Mouse (Mus musculus) stomach, embryonic 14.5 days (tissue): Measurements from ENCODE around the gene Tab2. TPM values are rescaled to one million over a fixed set of nuclear protein-coding genes. Genes with fewer than 3 reads are reported as not detected.
"Not testable (repeated sequence)": the region's sequence is repeated elsewhere in the genome, so short reads cannot be mapped to it uniquely, and the experiment has no call there.

Experiments used
- ATAC-seq: fragments of 200-750 bp; cut with Nextera tagmentation; 2 replicates; pipeline ENCODE4 v1.8.0; 2017; ENCODE audit warnings: low read depth, moderate TSS enrichment; ENCODE audit not compliant: insufficient number of reproducible peaks, insufficient read depth, low FRiP score
- H3K27ac ChIP-seq: fragments of 300-500 bp; sonication (generic); 2 replicates; pipeline ENCODE4 v1.5.1; 2014; ENCODE audit warnings: mild to moderate bottlenecking, low read length, moderate library complexity, mixed read lengths
- H3K27me3 ChIP-seq: fragments of 300-500 bp; sonication (generic); 2 replicates; pipeline ENCODE4 v1.6.1; 2014; ENCODE audit warnings: low read length, control low read depth, mixed read lengths; ENCODE audit not compliant: control insufficient read depth, insufficient read depth
- H3K36me3 ChIP-seq: fragments of 300-500 bp; sonication (generic); 2 replicates; pipeline ENCODE4 v1.6.1; 2014; ENCODE audit warnings: mild to moderate bottlenecking, control low read depth, low read length, moderate library complexity, mixed read lengths; ENCODE audit not compliant: control insufficient read depth, insufficient read depth
- H3K4me1 ChIP-seq: fragments of 300-500 bp; sonication (generic); 2 replicates; pipeline ENCODE4 v1.6.1; 2014; ENCODE audit warnings: low read length, control low read depth, mixed read lengths; ENCODE audit not compliant: control insufficient read depth, insufficient read depth
- H3K4me2 ChIP-seq: fragments of 300-500 bp; sonication (generic); replicated peaks from 2 replicates; pipeline ENCODE4 v1.6.1; 2014; ENCODE audit warnings: low read depth, low read length, control low read depth
- H3K4me3 ChIP-seq: fragments of 300-500 bp; sonication (generic); 2 replicates; pipeline ENCODE4 v1.5.1; 2014; ENCODE audit warnings: low read depth, low read length, control low read depth
- H3K9ac ChIP-seq: fragments of 300-500 bp; sonication (generic); replicated peaks from 2 replicates; pipeline ENCODE4 v1.6.1; 2014; ENCODE audit warnings: low read depth, mild to moderate bottlenecking, control low read depth, low read length, moderate library complexity, mixed read lengths
- H3K9me3 ChIP-seq: fragments of 300-500 bp; sonication (generic); 2 replicates; pipeline ENCODE4 v1.6.1; 2016; ENCODE audit warnings: low read depth, low read length, control low read depth; ENCODE audit not compliant: control insufficient read depth
- WGBS: fragments of 180-500 bp; shearing (Covaris S2); extraction: QIAGEN DNeasy Blood & Tissue Kit; methylation state at CpG from one replicate; pipeline ENCODE4 v1.1.7; 2014; 5-methylcytosine and 5-hydroxymethylcytosine counted together
- polyA plus RNA-seq: library from polyadenylated mRNA; unstranded; fragments of >200 nt; fragmentation: Nextera tagmentation; extraction: Ambion mirVana; gene quantifications from 2 replicates; pipeline ENCODE4 v1.2.1, GENCODE M21; 2014

Tab2 gene
- polyA plus RNA-seq, 1 experiment from 2014 or later = 34.4 TPM

GRCm38 (mm10) chr10:7880283-7880682 lies 75.7 kb downstream of the Tab2 start:
- not testable (repeated sequence) for H3K4me2 ChIP-seq, H3K27me3 ChIP-seq, H3K36me3 ChIP-seq, H3K9me3 ChIP-seq, H3K4me3 ChIP-seq, H3K4me1 ChIP-seq, H3K9ac ChIP-seq, ATAC-seq, H3K27ac ChIP-seq
- WGBS = 91% methylated on average over 3 of the region's 3 CpGs

- no peak overlapping the region for H3K4me3 ChIP-seq
- H3K4me2 ChIP-seq = no peak overlapping the region
- no peaks in the 10 kb centered on the region for H3K36me3 ChIP-seq
- no peaks in the 10 kb centered on the region for H3K9me3 ChIP-seq
- WGBS = 80% methylated on average over 7 of the region's 7 CpGs
- no peak for ATAC-seq
- no peaks in the 10 kb centered on the region for H3K4me1 ChIP-seq
- no peak overlapping the region for H3K9ac ChIP-seq
- no peak overlapping the region for H3K27ac ChIP-seq
- no peaks in the 10 kb centered on the region for H3K27me3 ChIP-seq
Observed at GRCm38 (mm10) chr10:7874194-7874593, 81.8 kb downstream of the Tab2 start.

GRCm38 (mm10) chr10:7871381-7872020 lies 84.5 kb downstream of the Tab2 start:
- Histone ChIP-seq H3K4me2 (no peak overlapping the region), H3K36me3 (no peaks in the 10 kb centered on the region), H3K9me3 (no peaks in the 10 kb centered on the region), H3K27ac (no peak overlapping the region), H3K4me3 (no peak overlapping the region), H3K4me1 (peaks cover 8% of the 10 kb centered on the region; the same call in 1 of the 2 replicates), H3K27me3 (peaks cover 4% of the 10 kb centered on the region; the same call in 1 of the 2 replicates), H3K9ac (no peak overlapping the region)
- 86% methylated on average over 5 of the region's 5 CpGs for WGBS
- no peak for ATAC-seq

GRCm38 (mm10) chr10:7870571-7871315 lies 85.3 kb downstream of the Tab2 start:
- WGBS = 65% methylated on average over 11 of the region's 11 CpGs
- H3K9ac ChIP-seq = no peak overlapping the region
- ATAC-seq = no peak

GRCm38 (mm10) chr10:7869746-7870145 lies 86.3 kb downstream of the Tab2 start:
- H3K27ac ChIP-seq = no peak overlapping the region
- 69% methylated on average over 8 of the region's 8 CpGs for WGBS
- peaks cover 5% of the 10 kb centered on the region; the same call in 1 of the 2 replicates for H3K27me3 ChIP-seq
- H3K36me3 ChIP-seq = no peaks in the 10 kb centered on the region
- H3K9me3 ChIP-seq = no peaks in the 10 kb centered on the region
- no peak overlapping the region for H3K4me3 ChIP-seq
- H3K4me1 ChIP-seq = peaks cover 8% of the 10 kb centered on the region; the same call in 1 of the 2 replicates
- ATAC-seq = no peak
- H3K4me2 ChIP-seq = no peak overlapping the region
- H3K9ac ChIP-seq = no peak overlapping the region

More at GRCm38 (mm10) chr10:7870571-7871315, 85.3 kb downstream of the Tab2 start:
- no peak overlapping the region for H3K4me2 ChIP-seq
- H3K27me3 ChIP-seq = peaks cover 5% of the 10 kb centered on the region; the same call in 1 of the 2 replicates
- H3K9me3 ChIP-seq = no peaks in the 10 kb centered on the region
- no peaks in the 10 kb centered on the region for H3K36me3 ChIP-seq
- H3K4me3 ChIP-seq = no peak overlapping the region
- no peak overlapping the region for H3K27ac ChIP-seq
- peaks cover 8% of the 10 kb centered on the region; the same call in 1 of the 2 replicates for H3K4me1 ChIP-seq

- H3K27me3 ChIP-seq = peaks cover 5% of the 10 kb centered on the region; the same call in 1 of the 2 replicates
- H3K4me2 ChIP-seq = peak overlapping the region; percentile 45
- H3K4me3 ChIP-seq = peak overlapping the region; percentile 27
- 21% methylated on average over 19 of the region's 21 CpGs for WGBS
- ATAC-seq = no peak
- H3K9me3 ChIP-seq = no peaks in the 10 kb centered on the region
- 0 out of 2 replicates have a peak overlapping the region, but pooled peaks have one; percentile 14 for H3K9ac ChIP-seq
- peaks cover 8% of the 10 kb centered on the region; the same call in 1 of the 2 replicates for H3K4me1 ChIP-seq
- no peaks in the 10 kb centered on the region for H3K36me3 ChIP-seq
- no peak overlapping the region for H3K27ac ChIP-seq
Observed at GRCm38 (mm10) chr10:7867666-7868030, 88.4 kb downstream of the Tab2 start.

GRCm38 (mm10) chr10:7866762-7867665 lies 89.0 kb downstream of the Tab2 start:
- WGBS = 19% methylated on average over 49 of the region's 50 CpGs
- 0 out of 2 replicates have a peak overlapping the region, but pooled peaks have one; percentile 14 for H3K9ac ChIP-seq

GRCm38 (mm10) chr10:7864806-7865205 lies 91.2 kb downstream of the Tab2 start:
- Histone ChIP-seq H3K27me3 (peaks cover 5% of the 10 kb centered on the region; the same call in 1 of the 2 replicates), H3K9me3 (no peaks in the 10 kb centered on the region), H3K27ac (no peak overlapping the region), H3K4me3 (no peak overlapping the region), H3K36me3 (no peaks in the 10 kb centered on the region), H3K9ac (no peak overlapping the region), H3K4me2 (no peak overlapping the region), H3K4me1 (peaks cover 8% of the 10 kb centered on the region; the same call in 1 of the 2 replicates)
- 78% methylated on average over 3 of the region's 3 CpGs for WGBS
- ATAC-seq = no peak

More at GRCm38 (mm10) chr10:7866762-7867665, 89.0 kb downstream of the Tab2 start:
- H3K27ac ChIP-seq = no peak overlapping the region
- no peaks in the 10 kb centered on the region for H3K36me3 ChIP-seq
- H3K4me1 ChIP-seq = peaks cover 8% of the 10 kb centered on the region; the same call in 1 of the 2 replicates
- H3K27me3 ChIP-seq = peaks cover 5% of the 10 kb centered on the region; the same call in 1 of the 2 replicates
- ATAC-seq = no peak
- peak overlapping the region; percentile 45 for H3K4me2 ChIP-seq
- H3K4me3 ChIP-seq = peak overlapping the region; percentile 27
- no peaks in the 10 kb centered on the region for H3K9me3 ChIP-seq
